7 mouse cellular contexts compared by ENCODE assay signal in the genomic region with DNA sequence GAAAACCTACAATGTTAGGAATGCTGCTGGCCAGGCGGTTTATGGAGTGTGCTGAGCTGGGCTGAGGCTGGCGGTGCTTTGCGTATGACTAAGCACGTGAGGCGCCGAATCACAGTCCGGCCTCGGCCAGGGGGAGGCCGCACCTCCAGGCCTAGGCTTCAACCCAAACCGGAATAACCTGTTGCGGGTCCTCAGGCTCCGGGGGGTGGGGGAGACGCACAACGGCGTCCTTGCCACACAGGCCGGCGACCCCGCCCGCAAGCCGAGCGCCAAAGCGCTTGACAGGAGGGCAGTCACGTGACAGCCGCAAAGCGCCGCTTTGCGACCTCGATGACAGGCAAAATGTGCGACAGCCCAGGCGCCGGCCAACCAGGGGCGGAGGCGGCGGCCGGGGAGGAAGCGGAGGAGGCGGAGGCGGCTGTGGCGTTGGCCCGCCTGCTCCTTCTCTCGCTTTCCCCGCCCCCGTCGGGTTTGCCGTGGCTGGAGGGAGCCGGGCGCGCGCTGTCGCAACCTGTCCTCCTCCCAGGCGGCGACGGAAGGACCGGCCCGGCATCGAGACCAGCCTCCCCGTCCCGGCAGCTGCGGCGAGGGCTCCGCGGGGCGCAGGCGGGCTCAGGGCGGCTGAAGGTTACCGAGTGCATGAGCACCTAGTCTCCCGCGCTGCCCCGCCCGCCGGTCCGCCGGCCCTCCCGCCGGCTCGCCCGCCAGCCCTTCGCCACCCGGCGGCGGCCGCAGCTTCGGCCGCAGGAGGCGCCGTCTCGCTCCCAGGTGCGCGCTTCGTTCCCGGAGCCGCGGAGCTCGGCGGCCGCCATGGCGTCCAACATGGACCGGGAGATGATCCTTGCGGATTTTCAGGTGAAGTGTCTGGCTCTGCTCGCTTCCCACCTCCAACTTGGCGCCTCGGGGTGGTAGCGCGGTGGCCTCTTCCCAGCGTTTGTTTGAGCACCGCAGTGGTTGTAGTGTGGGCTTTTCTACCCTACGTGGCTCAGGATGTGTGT. TPM values are rescaled to one million over a fixed set of nuclear protein-coding genes. Genes with fewer than 3 reads are reported as not detected.
DNase-seq lines count a peak whose midpoint lies in the region; ATAC-seq lines count a peak whose summit lies in the region.

Gene Faf1, plus strand, starts transcription at position 371 of the 998 bp plus-strand sequence.

- H3K4me1 ChIP-seq in intestine, embryonic 15.5 days (replicated peaks) = 0 out of 2 replicates have a peak, but pooled peaks cover 2% of the 10 kb centered on the region
- H3K4me1 ChIP-seq in midbrain, embryonic 10.5 days = peaks cover 19% of the 10 kb centered on the region

- H3K9me3 ChIP-seq in intestine, embryonic 15.5 days = no peaks in the 10 kb centered on the region
- no peaks in the 10 kb centered on the region for H3K9me3 ChIP-seq in midbrain, embryonic 10.5 days (replicated peaks)

- peak within 1 kb of the TSS; percentile 98 for H3K27ac ChIP-seq in intestine, embryonic 15.5 days
- peak within 1 kb of the TSS; percentile 94 for H3K27ac ChIP-seq in midbrain, embryonic 10.5 days (replicated peaks)

- intact Hi-C loops in left cerebral cortex, postnatal 25 days (cut with DNase I) = loop anchor here (1.0 kb wide), 1 partner anchor 10 kb away; no protein-coding TSS in a partner anchor

- peak within 1 kb of the TSS; percentile 84 for H3K4me3 ChIP-seq in intestine, embryonic 15.5 days (replicated peaks)
- peak within 1 kb of the TSS; percentile 91 for H3K4me3 ChIP-seq in midbrain, embryonic 10.5 days

- no peaks in the 10 kb centered on the region for H3K27me3 ChIP-seq in intestine, embryonic 15.5 days (replicated peaks)
- H3K27me3 ChIP-seq in midbrain, embryonic 10.5 days (ENCODE audit: low read depth, poor library complexity, severe bottlenecking) = no peaks in the 10 kb centered on the region

- ATAC-seq in intestine, embryonic 15.5 days = peak; percentile 99

- H3K4me2 ChIP-seq in intestine, embryonic 15.5 days (replicated peaks) = peak within 1 kb of the TSS; percentile 60

- WGBS in intestine, embryonic 15.5 days = under 1% methylated on average over 107 of the region's 107 CpGs
- under 1% methylated on average over 106 of the region's 107 CpGs for WGBS in midbrain, embryonic 10.5 days

- peak within 1 kb of the TSS; percentile 80 for H3K9ac ChIP-seq in intestine, embryonic 15.5 days

- H3K36me3 ChIP-seq in intestine, embryonic 15.5 days = no peaks in the 10 kb centered on the region
- H3K36me3 ChIP-seq in midbrain, embryonic 10.5 days = no peaks in the 10 kb centered on the region

- DNase-seq in adrenal gland, adult 18-20 months (ENCODE audit: low spot score in 2 of 2) = peak; percentile 96 to 98
- DNase-seq in embryo, embryonic 11 days = peak; percentile 98
- peak; percentile 99 for DNase-seq in gastrocnemius, postnatal 25 days
- peak; percentile 97 to 99 for DNase-seq in left cerebral cortex, postnatal 25 days (ENCODE audit: low spot score in 2 of 2)
- DNase-seq in midbrain, embryonic 10.5 days (ENCODE audit: low spot score) = peak; percentile 98
- peak; percentile 93 for DNase-seq in right cerebral cortex, postnatal 4 days

RNA-seq across cellular contexts. Expression of gene Faf1, which starts in this region (rescaled TPM):
- 10 to 100 TPM; 27.1 to 27.4 TPM for total RNA-seq in adrenal gland, adult 18-20 months (2021)
- 10 to 100 TPM; 31.2 to 31.4 TPM for total RNA-seq in gastrocnemius, postnatal 25 days (2021)
- 24.3 and 25.7 TPM in 2 replicates for polyA plus RNA-seq in intestine, embryonic 15.5 days (2015; fragmentation: Nextera tagmentation; extraction: Ambion mirVana)
- 10 to 100 TPM; 22.2 to 22.6 TPM for total RNA-seq in left cerebral cortex, postnatal 25 days (2021)
- 28.7 and 30.5 TPM in 2 replicates for polyA plus RNA-seq in midbrain, embryonic 10.5 days (2016; fragmentation: Nextera tagmentation; extraction: Ambion mirVana)

Comparison
In these comparisons a context has a peak if more than half of its experiments do, and no peak if none do; other contexts are left out.
1. Peak in every context shown above with its lines: DNase-seq, ATAC-seq, H3K4me3 ChIP-seq and H3K27ac ChIP-seq.